Mouse (Mus musculus): ENCODE measurements around the gene Prrc2a. TPM values are rescaled to one million over a fixed set of nuclear protein-coding genes. Genes with fewer than 3 reads are reported as not detected.
A peak's percentile ranks its signal among the peaks of the same experiment; 100 is the strongest.

Gene Prrc2a
- polyA plus RNA-seq, 1 experiment from 2014 or later = 225 TPM

DNA sequence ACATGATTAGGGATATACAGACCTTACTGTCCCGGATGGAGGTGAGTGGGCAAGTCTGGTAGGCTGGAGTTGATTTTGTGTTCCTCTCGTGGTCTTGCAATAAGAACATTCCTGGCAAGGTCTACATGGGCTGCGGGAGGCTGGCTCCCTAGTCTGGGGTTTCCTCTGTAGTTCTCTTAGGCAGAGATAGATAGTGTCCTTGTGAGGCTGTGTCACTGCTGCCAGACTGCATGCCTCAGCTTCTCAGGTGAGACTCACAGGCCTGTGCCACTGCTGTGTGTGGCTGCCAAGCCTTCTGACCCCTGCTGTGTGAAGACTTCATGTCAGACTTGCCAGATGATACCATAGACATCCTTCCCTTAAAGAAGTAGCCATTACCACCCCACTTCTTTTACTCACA is 25.4 kb downstream of the Prrc2a start:
- ATAC-seq (ENCODE audit: insufficient number of reproducible peaks, insufficient read depth, low FRiP score, low TSS enrichment) = no peak
- no peak overlapping the region for H3K9ac ChIP-seq
- peaks cover 65% of the 10 kb centered on the region for H3K36me3 ChIP-seq
- H3K4me1 ChIP-seq = peaks cover 14% of the 10 kb centered on the region
- H3K4me2 ChIP-seq (replicated peaks) = no peak overlapping the region
- no peak overlapping the region for H3K4me3 ChIP-seq
- H3K9me3 ChIP-seq = no peaks in the 10 kb centered on the region
- no peaks in the 10 kb centered on the region for H3K27me3 ChIP-seq
- WGBS = 95% methylated on average over 3 of the region's 3 CpGs
- no peak overlapping the region for H3K27ac ChIP-seq

DNA sequence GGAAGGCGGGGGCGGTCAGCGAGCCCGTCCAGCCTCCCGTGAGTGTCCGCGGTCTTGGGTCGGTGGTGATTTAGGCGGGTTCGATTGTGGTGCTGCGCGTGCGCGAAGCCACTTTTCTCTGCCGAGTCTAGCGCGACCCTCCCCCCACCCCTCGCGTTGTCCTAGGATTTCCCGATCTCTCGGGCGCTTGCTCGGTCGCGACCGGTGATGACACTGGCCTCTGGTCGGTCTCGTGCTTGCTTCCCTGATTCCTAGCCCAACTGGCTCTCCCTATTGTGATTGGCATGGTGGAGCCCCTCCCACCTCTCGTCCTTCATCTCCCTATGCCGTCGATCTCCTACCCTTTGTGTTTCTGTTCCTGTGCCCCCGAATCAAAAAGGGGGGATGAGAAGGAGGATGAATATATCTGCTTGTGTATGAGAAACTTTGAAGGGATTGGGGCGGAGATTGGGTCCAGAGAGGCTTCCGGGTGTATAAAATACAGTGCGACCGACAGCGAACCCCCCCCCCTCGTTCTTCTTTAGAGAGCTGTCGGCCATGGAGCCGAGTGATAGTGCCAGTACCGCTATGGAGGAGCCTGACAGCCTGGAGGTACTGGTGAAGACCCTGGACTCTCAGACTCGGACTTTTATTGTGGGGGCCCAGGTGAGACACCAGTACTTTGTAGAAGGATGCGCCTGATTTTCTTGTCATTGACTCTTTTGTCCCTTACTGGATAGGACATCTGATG is 28.9 kb downstream of the Prrc2a start:
- H3K36me3 ChIP-seq = peaks cover 30% of the 10 kb centered on the region
- H3K4me1 ChIP-seq = peaks cover 14% of the 10 kb centered on the region
- H3K4me3 ChIP-seq = peak overlapping the region; percentile 81
- ATAC-seq (ENCODE audit: insufficient number of reproducible peaks, insufficient read depth, low FRiP score, low TSS enrichment) = peak; percentile 44
- H3K4me2 ChIP-seq (replicated peaks) = peak overlapping the region; percentile 90
- no peaks in the 10 kb centered on the region for H3K9me3 ChIP-seq
- WGBS = under 1% methylated on average over 43 of the region's 43 CpGs
- H3K27ac ChIP-seq = peak overlapping the region; percentile 92
- peak overlapping the region; percentile 77 for H3K9ac ChIP-seq
- H3K27me3 ChIP-seq = no peaks in the 10 kb centered on the region

DNA sequence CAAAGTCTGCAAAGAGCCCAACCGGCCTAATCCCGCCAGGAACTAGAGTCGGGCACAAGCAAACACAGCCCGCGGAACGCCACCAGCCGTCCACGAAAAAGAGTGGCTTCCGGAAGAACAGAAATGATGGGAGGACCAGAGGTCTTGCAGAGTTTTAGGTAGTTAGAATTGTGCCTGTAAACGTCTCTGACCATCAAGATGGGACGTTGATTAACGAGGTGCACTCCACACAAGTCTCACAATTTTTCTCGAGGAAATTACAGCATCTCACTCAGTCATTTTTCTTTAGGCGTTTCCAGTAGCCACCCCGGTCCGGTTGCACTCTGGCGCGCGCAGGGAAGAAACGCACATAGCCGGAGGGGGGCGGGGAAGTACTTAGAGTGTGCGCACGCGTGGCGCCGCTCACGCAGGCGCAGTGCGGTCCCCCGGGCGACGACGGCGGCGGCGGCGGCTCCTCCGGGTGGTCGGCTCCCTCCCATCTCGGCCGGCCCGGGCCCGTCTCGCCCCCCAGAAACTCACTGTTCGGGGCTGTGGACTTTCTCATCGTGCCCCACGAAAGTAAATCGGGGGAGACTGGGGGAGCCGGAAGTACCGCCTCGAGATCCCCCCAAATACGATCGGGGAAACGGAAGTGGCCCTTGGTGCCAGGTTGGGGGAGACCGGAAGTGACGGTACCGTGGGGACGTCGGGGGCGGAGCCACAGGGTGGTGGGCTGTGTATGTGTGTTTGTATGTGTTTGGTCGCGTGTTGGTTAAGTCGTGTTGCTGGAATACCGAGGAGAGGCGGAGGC is 29.7 kb downstream of the Prrc2a start, which contains the start of gene Bag6:
Bag6 (plus strand) TSS at position 378 of the 790 bp plus-strand sequence.
- peak; percentile 89 for ATAC-seq (ENCODE audit: insufficient number of reproducible peaks, insufficient read depth, low FRiP score, low TSS enrichment)
- WGBS = under 1% methylated on average over 66 of the region's 66 CpGs

DNA sequence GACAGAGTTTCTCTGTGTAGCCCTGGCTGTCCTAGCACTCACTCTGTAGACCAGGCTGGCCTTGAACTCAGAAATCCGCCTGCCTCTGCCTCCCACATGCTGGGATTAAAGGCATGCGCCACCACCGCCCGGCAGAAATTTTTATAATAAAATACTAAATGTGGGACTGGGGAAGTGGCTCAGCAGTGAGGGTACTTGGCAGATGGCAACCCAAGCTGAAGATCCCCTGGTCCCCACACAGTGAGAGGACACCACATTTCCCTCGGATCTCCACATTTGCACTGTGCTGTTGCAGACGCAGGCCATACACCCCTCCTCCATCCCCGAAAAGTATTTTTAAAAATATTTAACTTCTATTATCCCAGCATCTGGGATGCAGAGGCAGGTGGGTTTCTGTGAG is 31.2 kb downstream of the Prrc2a start:
- H3K36me3 ChIP-seq = peaks cover 21% of the 10 kb centered on the region
- no peak overlapping the region for H3K27ac ChIP-seq
- no peak overlapping the region for H3K4me2 ChIP-seq (replicated peaks)
- peaks cover 18% of the 10 kb centered on the region for H3K4me1 ChIP-seq
- no peak overlapping the region for H3K9ac ChIP-seq
- H3K9me3 ChIP-seq = no peaks in the 10 kb centered on the region
- ATAC-seq (ENCODE audit: insufficient number of reproducible peaks, insufficient read depth, low FRiP score, low TSS enrichment) = no peak
- H3K4me3 ChIP-seq = no peak overlapping the region
- H3K27me3 ChIP-seq = no peaks in the 10 kb centered on the region
- WGBS = 94% methylated on average over 7 of the region's 7 CpGs

More for the DNA sequence above, 29.7 kb downstream of the Prrc2a start, which contains the start of gene Bag6:
- H3K9me3 ChIP-seq = no peaks in the 10 kb centered on the region
- peak within 1 kb of the TSS; percentile 92 for H3K27ac ChIP-seq
- peaks cover 27% of the 10 kb centered on the region for H3K36me3 ChIP-seq
- peak within 1 kb of the TSS; percentile 77 for H3K9ac ChIP-seq
- H3K4me3 ChIP-seq = peak within 1 kb of the TSS; percentile 81
- peak within 1 kb of the TSS; percentile 90 for H3K4me2 ChIP-seq (replicated peaks)
- H3K4me1 ChIP-seq = peaks cover 14% of the 10 kb centered on the region
- no peaks in the 10 kb centered on the region for H3K27me3 ChIP-seq

DNA sequence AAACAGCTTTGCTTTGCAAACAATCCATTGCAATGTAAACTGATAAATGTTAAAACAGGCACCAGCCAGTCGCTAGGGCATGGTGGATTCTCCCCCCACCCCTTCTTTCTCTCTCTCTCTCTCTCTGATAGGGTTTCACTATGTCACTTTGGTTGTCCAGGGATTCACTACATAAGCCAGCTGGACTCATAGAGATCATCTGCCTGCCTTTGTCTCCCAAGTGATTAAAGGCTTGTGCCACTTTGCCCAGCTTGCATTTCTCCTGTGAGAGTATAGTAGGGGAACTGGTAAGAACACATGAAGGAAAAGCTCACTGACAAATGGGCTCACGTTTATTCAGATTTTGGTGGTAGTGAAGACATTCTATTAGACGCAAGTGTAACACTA is 32.5 kb downstream of the Prrc2a start:
- ATAC-seq (ENCODE audit: insufficient number of reproducible peaks, insufficient read depth, low FRiP score, low TSS enrichment) = no peak
- 84% methylated on average over 3 of the region's 3 CpGs for WGBS
- H3K4me1 ChIP-seq = peaks cover 21% of the 10 kb centered on the region
- H3K27ac ChIP-seq = no peak overlapping the region
- peaks cover 13% of the 10 kb centered on the region; the same call in 1 of the 2 replicates for H3K36me3 ChIP-seq
- no peaks in the 10 kb centered on the region for H3K27me3 ChIP-seq
- H3K4me3 ChIP-seq = no peak overlapping the region
- no peak overlapping the region for H3K9ac ChIP-seq
- no peak overlapping the region for H3K4me2 ChIP-seq (replicated peaks)
- H3K9me3 ChIP-seq = no peaks in the 10 kb centered on the region

DNA sequence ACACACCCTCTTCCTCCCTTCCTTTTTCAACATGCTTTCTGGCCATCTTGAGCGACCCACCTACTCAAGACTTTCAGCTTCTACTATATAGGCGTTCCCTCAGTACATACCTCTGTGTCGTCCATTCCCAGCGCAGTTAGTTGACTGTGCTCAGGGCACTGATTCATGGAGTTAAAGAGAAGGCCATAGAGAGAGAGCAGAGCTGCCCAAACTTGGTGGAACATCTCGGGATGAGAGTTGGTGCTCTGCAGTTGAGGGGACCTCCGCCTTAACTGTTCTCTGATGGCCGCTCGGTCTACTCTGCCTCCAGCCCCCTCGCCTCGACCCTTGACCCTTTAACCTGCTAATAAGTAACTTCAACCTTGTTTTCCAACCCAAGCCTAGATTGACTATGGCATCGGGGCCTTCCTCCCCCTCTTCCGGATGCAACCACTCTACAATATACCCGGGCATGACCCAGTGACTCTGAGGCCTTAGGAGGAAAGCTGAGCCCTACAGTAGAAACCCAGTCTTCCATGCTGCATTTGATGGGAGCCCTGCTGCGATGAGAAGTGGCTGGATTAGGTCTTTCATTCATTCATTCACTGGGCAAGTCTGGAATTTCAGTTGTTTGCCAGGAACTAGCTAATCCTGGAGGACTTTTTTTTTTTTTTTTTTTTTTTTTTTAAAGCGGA is 33.1 kb downstream of the Prrc2a start, which contains the start of gene Apom:
Apom (minus strand) TSS at position 551 of the 674 bp plus-strand sequence.
- H3K4me2 ChIP-seq (replicated peaks) = no peak within 1 kb of the TSS
- peaks cover 13% of the 10 kb centered on the region; the same call in 1 of the 2 replicates for H3K36me3 ChIP-seq
- H3K9me3 ChIP-seq = no peaks in the 10 kb centered on the region
- WGBS = 81% methylated on average over 15 of the region's 15 CpGs
- H3K9ac ChIP-seq = no peak within 1 kb of the TSS
- H3K4me1 ChIP-seq = peaks cover 21% of the 10 kb centered on the region
- H3K27me3 ChIP-seq = no peaks in the 10 kb centered on the region
- H3K27ac ChIP-seq = no peak within 1 kb of the TSS
- H3K4me3 ChIP-seq = no peak within 1 kb of the TSS
- ATAC-seq (ENCODE audit: insufficient number of reproducible peaks, insufficient read depth, low FRiP score, low TSS enrichment) = no peak

DNA sequence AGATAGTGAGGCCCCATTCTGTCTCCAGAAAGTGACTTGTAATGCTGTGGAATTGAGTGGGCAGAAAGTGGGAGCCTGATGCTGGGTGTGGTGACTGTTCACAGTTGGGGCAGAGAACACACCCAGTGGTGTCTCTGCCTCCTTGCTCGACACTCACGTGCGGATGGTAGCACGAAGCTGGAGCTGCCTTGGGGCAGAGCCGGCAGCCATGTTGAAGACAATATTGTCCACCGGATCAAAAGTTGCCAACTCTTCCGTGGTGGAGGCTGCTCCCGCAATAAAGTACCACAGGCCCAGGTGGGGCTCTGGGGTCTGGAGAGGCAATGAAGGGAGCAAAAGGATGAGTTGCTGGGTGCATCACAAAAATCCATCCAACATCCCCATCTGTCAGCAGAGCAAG is 33.7 kb downstream of the Prrc2a start:
- Histone ChIP-seq H3K9me3 (no peaks in the 10 kb centered on the region), H3K27me3 (no peaks in the 10 kb centered on the region), H3K27ac (no peak overlapping the region), H3K4me1 (peaks cover 18% of the 10 kb centered on the region), H3K36me3 (peaks cover 13% of the 10 kb centered on the region; the same call in 1 of the 2 replicates), H3K4me3 (no peak overlapping the region), H3K4me2 (replicated peaks) (no peak overlapping the region), H3K9ac (no peak overlapping the region)
- 89% methylated on average over 8 of the region's 8 CpGs for WGBS
- ATAC-seq (ENCODE audit: insufficient number of reproducible peaks, insufficient read depth, low FRiP score, low TSS enrichment) = no peak

DNA sequence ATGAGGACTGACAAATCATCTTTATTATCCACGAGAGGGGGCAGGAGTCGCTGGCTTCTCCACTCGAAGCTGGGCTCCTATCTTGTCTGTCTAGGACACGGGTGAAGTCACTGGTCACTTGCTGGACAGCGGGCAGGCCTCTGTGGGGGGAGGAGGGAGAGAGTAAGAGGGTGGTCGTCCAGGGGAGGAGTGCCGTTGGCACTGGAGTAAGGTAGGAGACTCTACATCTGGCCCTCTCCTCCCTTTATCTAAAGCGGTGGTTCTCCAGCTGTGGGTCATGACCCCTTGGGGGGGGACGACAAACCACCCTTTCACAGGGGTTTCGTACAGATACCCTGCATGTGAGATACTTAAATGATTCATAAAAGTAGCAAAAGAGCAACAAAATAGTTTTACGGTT is 35.7 kb downstream of the Prrc2a start:
- peaks cover 24% of the 10 kb centered on the region for H3K4me1 ChIP-seq
- no peak overlapping the region for H3K27ac ChIP-seq
- H3K9ac ChIP-seq = no peak overlapping the region
- no peak overlapping the region for H3K4me3 ChIP-seq
- 70% methylated on average over 11 of the region's 11 CpGs for WGBS
- ATAC-seq (ENCODE audit: insufficient number of reproducible peaks, insufficient read depth, low FRiP score, low TSS enrichment) = no peak
- H3K9me3 ChIP-seq = no peaks in the 10 kb centered on the region
- H3K36me3 ChIP-seq = peaks cover 23% of the 10 kb centered on the region; the same call in 1 of the 2 replicates
- no peaks in the 10 kb centered on the region for H3K27me3 ChIP-seq
- no peak overlapping the region for H3K4me2 ChIP-seq (replicated peaks)

DNA sequence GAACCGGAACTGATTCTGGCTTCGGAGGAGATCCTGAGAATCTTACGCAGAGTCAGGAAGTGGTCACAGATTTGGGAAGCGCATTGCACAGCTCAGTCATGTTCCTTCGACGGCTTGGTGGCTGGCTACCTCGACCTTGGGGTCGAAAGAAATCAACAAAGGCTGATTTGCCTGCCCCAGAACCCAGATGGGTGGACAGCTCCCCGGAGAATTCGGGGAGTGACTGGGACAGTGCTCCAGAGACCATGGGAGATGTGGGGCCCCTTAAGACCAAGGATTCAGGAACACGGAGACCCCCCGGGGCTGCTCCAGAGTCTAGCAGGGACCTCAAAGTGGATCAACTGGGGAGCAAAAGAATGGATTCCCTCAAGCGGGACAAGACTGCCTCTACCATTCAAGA is 37.7 kb downstream of the Prrc2a start:
- Histone ChIP-seq H3K4me2 (replicated peaks) (peak overlapping the region; percentile 67), H3K9ac (peak overlapping the region; percentile 78), H3K4me1 (peaks cover 24% of the 10 kb centered on the region), H3K4me3 (peak overlapping the region; percentile 69), H3K27me3 (no peaks in the 10 kb centered on the region), H3K9me3 (no peaks in the 10 kb centered on the region), H3K27ac (no peak overlapping the region), H3K36me3 (peaks cover 29% of the 10 kb centered on the region; the same call in 1 of the 2 replicates)
- ATAC-seq (ENCODE audit: insufficient number of reproducible peaks, insufficient read depth, low FRiP score, low TSS enrichment) = no peak
- WGBS = 72% methylated on average over 13 of the region's 13 CpGs

DNA sequence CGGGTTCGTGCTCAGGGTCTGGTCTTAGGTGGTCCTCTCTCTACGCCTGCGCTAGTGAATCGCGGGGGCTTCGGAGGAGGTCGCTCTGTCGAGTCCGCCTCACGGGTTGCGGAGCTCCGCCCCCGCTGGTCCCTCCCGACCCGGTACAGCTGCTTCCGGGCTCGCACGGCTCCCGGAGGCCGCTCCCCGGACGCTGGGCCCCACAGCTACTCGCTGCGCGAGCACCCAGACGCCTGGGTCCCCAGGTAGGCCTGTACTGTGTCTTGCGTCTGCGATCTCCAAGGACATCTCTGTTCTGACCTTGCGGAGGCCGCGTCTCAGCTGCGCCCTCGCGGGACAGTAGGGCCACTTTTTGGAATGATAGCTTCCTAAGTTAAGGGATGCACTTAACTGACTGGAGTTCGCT is 38.5 kb downstream of the Prrc2a start, which contains the start of gene D17H6S53E:
D17H6S53E (plus strand) TSS at position 168 of the 406 bp plus-strand sequence.
- under 1% methylated on average over 36 of the region's 36 CpGs for WGBS
- peak; percentile 29 for ATAC-seq (ENCODE audit: insufficient number of reproducible peaks, insufficient read depth, low FRiP score, low TSS enrichment)
- H3K27ac ChIP-seq = peak within 1 kb of the TSS; percentile 80

DNA sequence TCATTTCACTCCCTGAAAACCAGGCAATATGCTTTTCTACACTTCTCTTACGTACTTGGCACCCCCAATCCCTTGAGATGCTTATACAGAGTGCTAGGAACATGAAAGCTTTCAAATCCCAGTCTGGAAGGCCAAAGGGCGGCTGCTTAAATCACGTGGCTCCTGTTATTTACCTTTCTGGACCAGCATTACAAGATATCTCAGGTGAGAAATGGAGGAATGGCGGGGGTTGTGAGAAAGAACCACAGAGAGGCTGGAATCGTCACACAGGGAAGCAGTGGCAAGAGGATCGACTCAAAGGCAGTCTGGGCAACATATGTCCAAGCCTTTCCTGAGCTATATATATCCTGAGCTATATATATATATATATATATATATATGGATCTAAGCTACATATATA is 39.1 kb downstream of the Prrc2a start:
- no peaks in the 10 kb centered on the region for H3K27me3 ChIP-seq
- H3K27ac ChIP-seq = no peak overlapping the region
- peaks cover 24% of the 10 kb centered on the region for H3K4me1 ChIP-seq
- peaks cover 29% of the 10 kb centered on the region; the same call in 1 of the 2 replicates for H3K36me3 ChIP-seq
- H3K9me3 ChIP-seq = no peaks in the 10 kb centered on the region
- H3K4me2 ChIP-seq (replicated peaks) = peak overlapping the region; percentile 67
- peak overlapping the region; percentile 78 for H3K9ac ChIP-seq
- peak overlapping the region; percentile 69 for H3K4me3 ChIP-seq
- 32% methylated on average over 6 of the region's 6 CpGs for WGBS
- ATAC-seq (ENCODE audit: insufficient number of reproducible peaks, insufficient read depth, low FRiP score, low TSS enrichment) = no peak

More for the DNA sequence above, 38.5 kb downstream of the Prrc2a start, which contains the start of gene D17H6S53E:
- Histone ChIP-seq H3K4me1 (peaks cover 24% of the 10 kb centered on the region), H3K9ac (peak within 1 kb of the TSS; percentile 78), H3K36me3 (peaks cover 29% of the 10 kb centered on the region; the same call in 1 of the 2 replicates), H3K9me3 (no peaks in the 10 kb centered on the region), H3K4me3 (peak within 1 kb of the TSS; percentile 69), H3K27me3 (no peaks in the 10 kb centered on the region), H3K4me2 (replicated peaks) (peak within 1 kb of the TSS; percentile 67)
